Mouse (Mus musculus) ovary, adult 2 months (tissue): ENCODE data around the gene Tfr2. TPM values are rescaled to one million over a fixed set of nuclear protein-coding genes. Genes with fewer than 3 reads are reported as not detected.

Experiments
- polyA plus RNA-seq: library from polyadenylated mRNA; depleted of rRNA; stranded (reverse); fragments of >200 nt; gene quantifications from 2 replicates; pipeline ENCODE4 v1.2.3, GENCODE M21; 2012; rRNA removed

Tfr2 gene
- polyA plus RNA-seq = 1.9 TPM in 2 replicates

DNA sequence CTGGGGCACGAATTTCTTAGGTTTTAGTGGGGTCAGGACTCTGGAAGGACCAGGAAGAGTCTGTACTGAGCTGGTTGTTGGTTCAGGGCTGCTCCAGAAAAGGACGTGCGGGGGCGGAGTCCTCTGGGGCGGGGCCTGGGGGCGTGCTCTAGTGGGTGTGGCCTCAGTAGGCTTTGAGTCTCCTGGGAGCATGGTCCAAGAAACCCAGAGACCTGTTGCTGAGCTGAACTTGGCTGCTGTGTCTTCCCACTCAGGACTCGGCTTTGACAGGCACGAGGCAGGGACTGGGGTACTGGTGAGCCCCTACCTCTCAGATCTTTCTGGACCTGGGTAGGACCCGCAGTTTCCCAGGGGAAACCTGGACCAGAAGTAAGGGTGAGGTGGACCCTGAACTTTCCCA lies at the start of gene Tfr2:
TSS of gene Tfr2 (plus strand) at position 176 of the 400 bp plus-strand sequence.

DNA sequence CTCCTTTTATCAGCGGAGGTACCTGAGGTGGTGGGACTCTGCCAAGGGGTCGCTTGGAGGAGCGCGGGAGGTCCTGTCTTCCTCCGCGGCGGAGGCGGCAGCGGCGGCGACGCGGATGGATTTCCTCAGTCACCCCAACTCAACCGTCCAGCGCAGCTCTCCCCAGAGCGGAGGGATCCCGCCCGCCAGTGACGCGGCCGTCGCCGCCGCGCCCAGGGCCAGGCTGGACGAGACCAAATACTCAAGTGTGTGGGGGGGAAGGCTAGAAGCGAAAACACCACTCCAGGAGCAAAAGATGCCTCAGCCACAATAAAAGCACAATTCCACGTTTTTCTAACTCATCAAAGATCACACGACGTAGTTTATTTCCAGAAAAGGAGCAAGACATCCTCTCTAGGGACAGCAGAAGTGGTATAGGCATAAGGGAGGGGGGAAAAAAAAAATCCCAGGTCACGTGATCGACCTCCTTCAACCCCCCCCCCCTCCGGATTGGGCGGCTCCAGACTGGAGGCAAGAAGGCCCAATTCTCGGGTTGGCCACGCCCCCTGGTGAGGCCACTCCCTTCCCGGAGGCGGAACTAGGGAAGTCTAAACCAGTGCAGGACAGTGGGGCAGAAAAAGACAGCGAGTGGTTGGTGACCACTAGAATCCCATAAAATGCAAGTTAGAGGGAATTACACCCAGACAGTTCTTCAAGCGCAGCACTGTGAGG lies 36.4 kb upstream of the Tfr2 start, which contains the start of the genes Epo and Gnb2:
TSS of gene Epo (minus strand) at position 126 of the 711 bp plus-strand sequence.
TSS of gene Gnb2 (minus strand) at position 394 of the 711 bp plus-strand sequence.

DNA sequence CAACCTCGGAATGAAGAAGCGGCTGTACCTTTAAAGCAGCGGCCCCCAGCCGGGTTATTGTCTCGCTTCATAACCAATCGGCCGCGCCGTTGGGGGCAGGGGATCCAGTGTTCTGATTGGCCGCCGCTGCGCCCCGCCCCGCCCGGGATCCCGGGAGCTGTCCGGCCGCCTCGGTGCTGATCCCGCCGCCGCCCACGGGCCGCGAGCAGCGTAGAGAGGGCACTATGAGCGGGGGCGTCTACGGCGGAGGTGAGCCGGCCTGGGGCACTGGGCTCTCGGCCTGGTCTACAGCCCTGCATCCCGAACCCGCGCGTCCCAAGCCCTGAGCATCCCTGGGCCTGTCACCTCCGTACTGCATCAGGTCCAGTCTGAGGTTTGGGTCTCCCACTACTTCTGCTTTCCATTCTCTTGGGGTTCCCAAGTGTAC lies 16.2 kb upstream of the Tfr2 start, which contains the start of gene Actl6b:
TSS of gene Actl6b (plus strand) at position 107 of the 427 bp plus-strand sequence.

DNA sequence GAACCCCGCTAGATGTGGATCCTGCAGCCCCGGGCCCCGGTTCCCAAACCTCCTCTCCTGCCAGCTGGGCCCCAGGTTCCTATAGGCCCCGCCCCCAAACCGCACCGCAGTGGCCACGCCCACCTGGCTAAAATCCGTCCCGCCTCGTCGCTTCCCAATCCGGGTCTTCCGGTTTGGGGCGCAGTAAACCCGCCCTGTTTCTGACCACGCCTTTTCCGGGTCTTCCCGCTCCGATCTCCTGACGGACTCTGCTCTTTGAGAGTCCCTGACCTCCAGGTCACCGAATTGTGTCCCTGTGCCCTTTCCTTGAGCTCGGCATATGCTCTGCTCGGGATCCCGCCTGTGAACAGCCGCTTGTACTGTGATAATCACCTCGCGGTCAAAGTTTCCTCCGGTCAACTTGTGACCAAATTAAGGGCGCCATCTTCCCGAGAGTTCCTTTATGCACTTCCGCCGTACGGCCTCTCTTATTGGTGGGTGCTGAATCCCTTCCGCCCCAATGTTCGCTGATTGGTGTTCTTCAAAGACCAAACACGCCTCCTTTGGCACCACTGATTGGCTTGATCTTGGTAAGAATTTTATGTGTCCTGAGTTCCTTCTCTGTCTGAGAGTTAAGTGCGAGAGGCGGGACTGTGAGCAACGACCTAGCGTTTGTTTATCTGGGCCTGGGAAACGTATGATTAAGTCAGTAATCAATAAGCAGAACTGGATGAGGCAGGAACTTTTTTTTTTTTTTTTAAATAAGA lies 31.2 kb downstream of the Tfr2 start, which contains the start of gene Mospd3:
TSS of gene Mospd3 (minus strand) at position 440 of the 746 bp plus-strand sequence.

DNA sequence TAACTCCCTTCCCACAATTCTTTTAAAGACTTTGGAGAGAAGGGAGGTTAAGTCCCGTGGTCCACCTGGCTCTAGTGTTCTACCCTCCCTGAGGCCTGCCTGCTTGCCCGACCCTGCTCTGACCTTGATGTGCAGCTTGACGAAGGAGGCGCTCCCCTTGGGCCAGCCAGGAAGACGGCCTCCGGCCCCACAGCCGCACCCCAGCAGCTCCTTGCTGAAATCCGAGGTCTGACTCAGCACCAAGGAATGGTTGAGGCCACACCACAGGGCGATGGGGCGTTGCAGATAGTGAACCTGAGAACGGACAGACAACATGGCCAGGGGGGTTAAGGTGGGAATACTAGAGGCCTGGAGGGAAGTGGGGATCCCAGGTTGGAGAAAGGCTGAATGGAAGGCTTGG lies 43.9 kb downstream of the Tfr2 start, which contains the start of gene Pcolce:
TSS of gene Pcolce (minus strand) at position 235 of the 400 bp plus-strand sequence.

DNA sequence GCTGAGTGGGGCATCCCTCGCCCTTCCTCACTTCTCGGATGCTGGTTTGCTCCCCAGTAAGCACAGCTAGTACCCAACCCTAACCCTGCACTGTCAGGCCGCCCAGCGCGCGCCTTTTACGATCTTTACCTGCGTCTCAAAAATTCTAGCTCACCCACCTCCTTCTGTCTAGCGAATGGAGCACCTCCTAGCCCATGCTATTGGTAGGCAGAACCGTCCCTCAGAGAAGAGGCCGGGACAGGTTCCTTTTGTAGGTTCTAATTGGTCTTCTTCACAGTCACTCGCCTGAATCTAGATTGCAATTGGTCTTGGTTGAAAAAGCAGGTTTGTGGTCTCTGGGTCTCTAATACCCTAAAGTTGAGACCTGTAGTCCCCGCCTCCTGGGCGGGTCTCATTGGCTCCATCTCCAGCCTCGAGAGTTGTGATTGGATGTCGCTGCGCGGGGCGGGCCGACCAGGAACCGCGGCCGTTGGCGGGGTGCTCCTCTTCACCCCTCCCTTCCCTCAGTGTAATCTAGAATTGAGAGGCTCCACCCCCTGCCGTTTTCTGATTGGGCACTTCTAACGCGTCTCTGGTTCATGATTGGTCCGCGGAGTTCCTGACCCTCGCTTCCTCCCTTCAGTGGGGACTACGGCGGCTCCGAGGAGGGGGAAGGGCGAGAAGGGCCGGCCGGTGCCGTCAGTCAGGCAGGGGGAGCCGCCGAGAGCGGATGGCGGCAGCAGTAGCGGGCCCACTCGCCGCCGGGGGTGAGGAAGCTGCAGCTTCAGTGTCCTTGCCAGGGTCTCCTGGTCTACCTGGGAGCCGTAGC lies 59.1 kb downstream of the Tfr2 start, which contains the start of the genes Fbxo24, Lrch4 and Gm20605:
TSS of gene Fbxo24 (minus strand) at position 505 of the 808 bp plus-strand sequence.
TSS of gene Lrch4 (plus strand) at position 624 of the 808 bp plus-strand sequence.
TSS of gene Gm20605 (plus strand) at position 678 of the 808 bp plus-strand sequence.

Other genes with a start within 250 kb of the Tfr2 start
- 33.8 and 36.0 TPM in 2 replicates for gene Slc12a9, start 236.2 kb upstream of the Tfr2 start, polyA plus RNA-seq
- 77.9 and 78.8 TPM in 2 replicates for gene Ephb4, start 219.7 kb upstream of the Tfr2 start, polyA plus RNA-seq
- 0.28 and 0.45 TPM in 2 replicates for gene Zan, start 92.8 kb upstream of the Tfr2 start, polyA plus RNA-seq
- gene Pop7, start 67.3 kb upstream of the Tfr2 start, polyA plus RNA-seq = 50.2 and 64.6 TPM in 2 replicates
- 49.3 and 49.4 TPM in 2 replicates for gene Gigyf1, start 51.3 kb upstream of the Tfr2 start, polyA plus RNA-seq
- 0.60 TPM in 1 of 2 replicates, not detected in the other for gene Epo, start 36.6 kb upstream of the Tfr2 start, polyA plus RNA-seq
- gene Gnb2, start 36.3 kb upstream of the Tfr2 start, polyA plus RNA-seq = 1,508 and 1,755 TPM in 2 replicates
- gene Actl6b, start 16.3 kb upstream of the Tfr2 start, polyA plus RNA-seq = 0.08 TPM in 1 of 2 replicates, not detected in the other
- gene Mospd3, start 31.2 kb downstream of the Tfr2 start, polyA plus RNA-seq = 134 and 156 TPM in 2 replicates
- 434 and 514 TPM in 2 replicates for gene Pcolce, start 43.9 kb downstream of the Tfr2 start, polyA plus RNA-seq
- gene Fbxo24, start 59.2 kb downstream of the Tfr2 start, polyA plus RNA-seq = 0.93 and 0.97 TPM in 2 replicates
- gene Lrch4, start 59.3 kb downstream of the Tfr2 start, polyA plus RNA-seq = 47.7 and 50.0 TPM in 2 replicates
- gene Gm20605, start 59.3 kb downstream of the Tfr2 start, polyA plus RNA-seq = 33.5 and 36.4 TPM in 2 replicates
- gene Sap25, start 71.5 kb downstream of the Tfr2 start, polyA plus RNA-seq = 94.8 and 112 TPM in 2 replicates
- 7.2 and 7.5 TPM in 2 replicates for gene Irs3, start 75.9 kb downstream of the Tfr2 start, polyA plus RNA-seq
- gene Agfg2, start 114.9 kb downstream of the Tfr2 start, polyA plus RNA-seq = 33.2 and 38.9 TPM in 2 replicates
- 10.9 and 13.2 TPM in 2 replicates for gene Nyap1, start 171.8 kb downstream of the Tfr2 start, polyA plus RNA-seq
- 135 and 151 TPM in 2 replicates for gene Tsc22d4, start 175.9 kb downstream of the Tfr2 start, polyA plus RNA-seq
- gene Ppp1r35, start 209.0 kb downstream of the Tfr2 start, polyA plus RNA-seq = 70.6 and 89.1 TPM in 2 replicates
- gene Mepce, start 217.8 kb downstream of the Tfr2 start, polyA plus RNA-seq = 42.4 and 45.4 TPM in 2 replicates
- 1.00 and 1.0 TPM in 2 replicates for gene Zcwpw1, start 218.0 kb downstream of the Tfr2 start, polyA plus RNA-seq